Mouse (Mus musculus) C2C12 (cell line): ENCODE data around the gene Ppy.

Experiments
- CTCF ChIP-seq: IDR thresholded peaks from one replicate; pipeline ENCODE4 v1.5.1; 2011; ENCODE audit not compliant: control insufficient read depth, insufficient read depth, insufficient read length
- USF1 ChIP-seq: IDR thresholded peaks from one replicate; pipeline ENCODE4 v1.6.1; 2011; ENCODE audit warnings: low read depth, mild to moderate bottlenecking, control low read depth, moderate library complexity

DNA sequence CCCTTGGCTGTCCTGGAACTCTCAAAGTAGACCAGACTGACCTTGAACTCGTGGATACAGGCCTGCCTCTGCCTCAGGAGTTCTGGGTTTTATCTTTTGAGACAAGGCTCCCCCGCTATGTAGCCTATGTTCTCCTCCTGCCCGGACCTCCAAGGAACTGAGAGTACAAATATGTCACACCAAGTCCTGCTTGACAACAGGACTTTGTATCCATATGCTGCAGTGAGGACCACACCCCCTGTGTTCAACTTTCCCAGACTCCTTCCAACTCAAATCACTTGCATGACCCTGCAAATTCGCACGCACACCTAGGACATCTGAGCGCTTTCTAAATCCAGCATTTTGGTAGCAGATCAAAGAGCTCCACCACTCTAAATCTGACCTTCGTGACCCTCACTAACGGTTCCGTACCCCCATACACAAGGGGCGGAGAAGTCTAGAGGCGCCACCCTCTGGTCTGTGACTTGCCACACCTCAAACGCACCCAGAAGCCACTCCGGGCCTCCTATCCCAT lies 43.9 kb upstream of the Ppy start:
- no peak for TF ChIP-seq CTCF
- TF ChIP-seq USF1: no peak
